Mouse (Mus musculus): ENCODE results near the gene Gm5800. TPM values are rescaled to one million over a fixed set of nuclear protein-coding genes. Genes with fewer than 3 reads are reported as not detected.
A peak's percentile ranks its signal among the peaks of the same experiment; 100 is the strongest.
"Not testable (repeated sequence)": the region's sequence is repeated elsewhere in the genome, so short reads cannot be mapped to it uniquely, and the experiment has no call there.

Gene Gm5800
- not detected in 2 replicates for polyA plus RNA-seq (2014; fragmentation: Nextera tagmentation; extraction: Ambion mirVana)

DNA sequence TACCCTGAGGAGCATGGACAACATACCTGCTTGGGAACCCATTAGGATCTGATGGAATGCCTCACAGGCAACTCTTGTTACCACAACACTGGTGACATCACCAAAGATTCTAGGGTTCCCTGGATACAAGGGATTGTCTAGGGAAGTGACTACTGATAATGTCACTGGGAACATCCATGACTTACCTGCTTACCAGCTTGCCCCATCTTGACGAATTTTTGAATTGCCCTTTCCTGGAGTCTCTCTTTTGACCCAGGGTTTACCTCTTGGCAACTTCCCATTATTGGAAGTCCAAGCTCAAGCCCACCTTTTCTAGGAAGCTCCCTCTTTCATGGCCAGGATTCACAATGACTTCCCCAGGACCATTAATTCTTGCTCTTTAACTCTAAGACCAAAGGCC lies at the start of gene Gm5800:
TSS of gene Gm5800 (minus strand) at position 101 of the 400 bp plus-strand sequence.
- H3K9me3 ChIP-seq (ENCODE audit: control insufficient read depth, low read length), result no peaks in the 10 kb centered on the region
- no peak for ATAC-seq (ENCODE audit: insufficient number of reproducible peaks, insufficient read depth, low FRiP score, low read depth)
- no peak within 1 kb of the TSS for H3K27ac ChIP-seq (replicated peaks in 1 of 2; ENCODE audit: control insufficient read depth in 1 of 2, insufficient read depth in 1 of 2, low read depth in 2 of 2, low read length in 2 of 2)
- WGBS, result 29% methylated on average over 1 of the region's 1 CpGs
- no peak within 1 kb of the TSS for H3K4me2 ChIP-seq (ENCODE audit: low read length)
- no peaks in the 10 kb centered on the region for H3K4me1 ChIP-seq (ENCODE audit: control insufficient read depth in 2 of 2, insufficient read depth in 2 of 2, low read length in 2 of 2)
- no peaks in the 10 kb centered on the region for H3K27me3 ChIP-seq (ENCODE audit: control insufficient read depth, insufficient read depth, low read length)
- H3K4me3 ChIP-seq (ENCODE audit: control insufficient read depth in 1 of 2, insufficient read depth in 1 of 2, low read depth in 1 of 2, low read length in 2 of 2), result no peak within 1 kb of the TSS
- H3K9ac ChIP-seq (ENCODE audit: low read length), result no peak within 1 kb of the TSS
- no peaks in the 10 kb centered on the region for H3K36me3 ChIP-seq (ENCODE audit: control insufficient read depth, insufficient read depth, low read length)

- H3K9ac ChIP-seq (ENCODE audit: low read length), result no peak overlapping the region
- no peaks in the 10 kb centered on the region for H3K36me3 ChIP-seq (ENCODE audit: control insufficient read depth, insufficient read depth, low read length)
- whole genome bisulfite sequencing, result 63% methylated on average over 2 of the region's 2 CpGs
- H3K9me3 ChIP-seq (ENCODE audit: control insufficient read depth, low read length), result no peaks in the 10 kb centered on the region
- H3K4me2 ChIP-seq (ENCODE audit: low read length), result no peak overlapping the region
- H3K27ac ChIP-seq (replicated peaks in 1 of 2; ENCODE audit: control insufficient read depth in 1 of 2, insufficient read depth in 1 of 2, low read depth in 2 of 2, low read length in 2 of 2), result no peak overlapping the region
- no peak for ATAC-seq (ENCODE audit: insufficient number of reproducible peaks, insufficient read depth, low FRiP score, low read depth)
- no peaks in the 10 kb centered on the region for H3K4me1 ChIP-seq (ENCODE audit: control insufficient read depth in 2 of 2, insufficient read depth in 2 of 2, low read length in 2 of 2)
- no peaks in the 10 kb centered on the region for H3K27me3 ChIP-seq (ENCODE audit: control insufficient read depth, insufficient read depth, low read length)
- no peak overlapping the region for H3K4me3 ChIP-seq (ENCODE audit: control insufficient read depth in 1 of 2, insufficient read depth in 1 of 2, low read depth in 1 of 2, low read length in 2 of 2)
Measured at GRCm38 (mm10) chr14:51755944-51756343, 39.0 kb upstream of the Gm5800 start.

- no peak for ATAC-seq (ENCODE audit: insufficient number of reproducible peaks, insufficient read depth, low FRiP score, low read depth)
- no peaks in the 10 kb centered on the region for H3K9me3 ChIP-seq (ENCODE audit: control insufficient read depth, low read length)
- H3K27me3 ChIP-seq (ENCODE audit: control insufficient read depth, insufficient read depth, low read length), result peaks cover 42% of the 10 kb centered on the region
- H3K27ac ChIP-seq (replicated peaks in 1 of 2; ENCODE audit: control insufficient read depth in 1 of 2, insufficient read depth in 1 of 2, low read depth in 2 of 2, low read length in 2 of 2), result no peak overlapping the region
- peaks cover 6 to 10% of the 10 kb centered on the region in 2 experiments; a peak in 2 of 4 replicates for H3K4me1 ChIP-seq (ENCODE audit: control insufficient read depth in 2 of 2, insufficient read depth in 2 of 2, low read length in 2 of 2)
- H3K9ac ChIP-seq (ENCODE audit: low read length), result peak overlapping the region; percentile 58
- under 1% methylated on average over 42 of the region's 42 CpGs for WGBS
- no peaks in the 10 kb centered on the region for H3K36me3 ChIP-seq (ENCODE audit: control insufficient read depth, insufficient read depth, low read length)
- H3K4me3 ChIP-seq (ENCODE audit: control insufficient read depth in 1 of 2, insufficient read depth in 1 of 2, low read depth in 1 of 2, low read length in 2 of 2), result peak overlapping the region; percentile 41 to 46
- peak overlapping the region; percentile 90 for H3K4me2 ChIP-seq (ENCODE audit: low read length)
Measured at GRCm38 (mm10) chr14:51740347-51741170, 23.6 kb upstream of the Gm5800 start.

- Histone ChIP-seq H3K9ac (ENCODE audit: low read length) (no peak overlapping the region), H3K36me3 (ENCODE audit: control insufficient read depth, insufficient read depth, low read length) (no peaks in the 10 kb centered on the region), H3K27me3 (ENCODE audit: control insufficient read depth, insufficient read depth, low read length) (peaks cover 42% of the 10 kb centered on the region), H3K27ac (replicated peaks in 1 of 2; ENCODE audit: control insufficient read depth in 1 of 2, insufficient read depth in 1 of 2, low read depth in 2 of 2, low read length in 2 of 2) (no peak overlapping the region), H3K9me3 (ENCODE audit: control insufficient read depth, low read length) (no peaks in the 10 kb centered on the region), H3K4me1 (ENCODE audit: control insufficient read depth in 2 of 2, insufficient read depth in 2 of 2, low read length in 2 of 2) (peaks cover 6 to 10% of the 10 kb centered on the region in 2 experiments; a peak in 2 of 4 replicates), H3K4me3 (ENCODE audit: control insufficient read depth in 1 of 2, insufficient read depth in 1 of 2, low read depth in 1 of 2, low read length in 2 of 2) (peak overlapping the region; percentile 17 to 19; a peak in 3 of 4 replicates), H3K4me2 (ENCODE audit: low read length) (peak overlapping the region; percentile 90)
- no peak for ATAC-seq (ENCODE audit: insufficient number of reproducible peaks, insufficient read depth, low FRiP score, low read depth)
- 2% methylated on average over 24 of the region's 24 CpGs for WGBS
Measured at GRCm38 (mm10) chr14:51739150-51739993, 22.4 kb upstream of the Gm5800 start.

- Histone ChIP-seq H3K9ac (ENCODE audit: low read length) (no peak overlapping the region), H3K27ac (replicated peaks in 1 of 2; ENCODE audit: control insufficient read depth in 1 of 2, insufficient read depth in 1 of 2, low read depth in 2 of 2, low read length in 2 of 2) (no peak overlapping the region), H3K9me3 (ENCODE audit: control insufficient read depth, low read length) (no peaks in the 10 kb centered on the region), H3K4me1 (ENCODE audit: control insufficient read depth in 2 of 2, insufficient read depth in 2 of 2, low read length in 2 of 2) (peaks cover 6 to 10% of the 10 kb centered on the region in 2 experiments; a peak in 2 of 4 replicates), H3K4me2 (ENCODE audit: low read length) (peak overlapping the region; percentile 90), H3K36me3 (ENCODE audit: control insufficient read depth, insufficient read depth, low read length) (no peaks in the 10 kb centered on the region), H3K27me3 (ENCODE audit: control insufficient read depth, insufficient read depth, low read length) (peaks cover 42% of the 10 kb centered on the region), H3K4me3 (ENCODE audit: control insufficient read depth in 1 of 2, insufficient read depth in 1 of 2, low read depth in 1 of 2, low read length in 2 of 2) (peak overlapping the region; percentile 17 to 19)
- WGBS, result 4% methylated on average over 29 of the region's 29 CpGs
- ATAC-seq (ENCODE audit: insufficient number of reproducible peaks, insufficient read depth, low FRiP score, low read depth), result no peak
Measured at GRCm38 (mm10) chr14:51738411-51739149, 21.6 kb upstream of the Gm5800 start.

DNA sequence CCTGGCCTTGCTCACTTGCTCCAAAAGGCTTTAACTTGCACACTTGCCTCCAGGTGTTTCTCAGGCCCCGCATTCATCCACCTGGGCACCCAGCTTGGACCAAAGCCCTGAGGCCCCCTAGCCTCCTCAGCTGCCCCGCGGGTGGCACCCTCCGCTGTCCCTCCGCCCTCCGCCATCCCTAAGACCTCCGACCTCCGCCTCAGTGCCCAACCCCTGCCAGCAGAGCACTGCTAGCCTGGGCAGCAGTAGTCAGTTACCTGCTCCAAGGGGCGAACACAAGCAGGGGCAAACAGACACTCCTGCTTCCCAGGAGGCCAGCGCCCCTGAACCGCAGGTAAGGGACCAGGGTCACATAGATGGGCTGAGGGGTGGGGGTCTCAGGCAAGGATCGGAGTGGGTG lies 21.0 kb upstream of the Gm5800 start:
- peaks cover 42% of the 10 kb centered on the region for H3K27me3 ChIP-seq (ENCODE audit: control insufficient read depth, insufficient read depth, low read length)
- H3K27ac ChIP-seq (replicated peaks in 1 of 2; ENCODE audit: control insufficient read depth in 1 of 2, insufficient read depth in 1 of 2, low read depth in 2 of 2, low read length in 2 of 2), result no peak overlapping the region
- WGBS, result 13% methylated on average over 12 of the region's 12 CpGs
- no peak overlapping the region for H3K9ac ChIP-seq (ENCODE audit: low read length)
- peaks cover 6 to 10% of the 10 kb centered on the region in 2 experiments; a peak in 2 of 4 replicates for H3K4me1 ChIP-seq (ENCODE audit: control insufficient read depth in 2 of 2, insufficient read depth in 2 of 2, low read length in 2 of 2)
- H3K4me3 ChIP-seq (ENCODE audit: control insufficient read depth in 1 of 2, insufficient read depth in 1 of 2, low read depth in 1 of 2, low read length in 2 of 2), result no peak overlapping the region
- no peaks in the 10 kb centered on the region for H3K9me3 ChIP-seq (ENCODE audit: control insufficient read depth, low read length)
- no peak for ATAC-seq (ENCODE audit: insufficient number of reproducible peaks, insufficient read depth, low FRiP score, low read depth)
- no peaks in the 10 kb centered on the region for H3K36me3 ChIP-seq (ENCODE audit: control insufficient read depth, insufficient read depth, low read length)
- H3K4me2 ChIP-seq (ENCODE audit: low read length), result no peak overlapping the region

DNA sequence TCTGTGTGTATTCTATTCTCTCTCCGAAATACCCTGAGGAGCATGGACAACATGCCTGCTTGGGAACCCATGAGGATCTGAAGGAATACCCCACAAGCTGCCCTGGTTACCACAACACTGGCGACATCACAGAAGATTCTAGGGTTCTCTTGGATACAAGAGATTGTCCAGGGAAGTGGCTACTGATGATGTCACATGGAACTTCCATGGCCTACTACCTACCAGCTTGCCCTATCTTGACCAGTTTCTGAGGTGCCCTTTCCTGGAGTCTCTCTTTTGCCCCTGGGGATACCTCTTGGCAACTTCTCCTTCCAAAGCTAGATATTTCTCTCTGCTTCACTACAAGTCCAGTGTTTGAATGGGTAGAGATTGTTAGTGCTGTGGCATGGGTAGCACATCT lies 21.6 kb downstream of the Gm5800 start, which contains the start of gene Gm17079:
TSS of gene Gm17079 (minus strand) at position 101 of the 400 bp plus-strand sequence.
- not testable (repeated sequence) for H3K27me3 ChIP-seq (ENCODE audit: control insufficient read depth, insufficient read depth, low read length); H3K9ac ChIP-seq (ENCODE audit: low read length); H3K4me1 ChIP-seq (ENCODE audit: control insufficient read depth in 2 of 2, insufficient read depth in 2 of 2, low read length in 2 of 2); H3K36me3 ChIP-seq (ENCODE audit: control insufficient read depth, insufficient read depth, low read length); H3K27ac ChIP-seq (replicated peaks in 1 of 2; ENCODE audit: control insufficient read depth in 1 of 2, insufficient read depth in 1 of 2, low read depth in 2 of 2, low read length in 2 of 2); H3K9me3 ChIP-seq (ENCODE audit: control insufficient read depth, low read length); H3K4me2 ChIP-seq (ENCODE audit: low read length); H3K4me3 ChIP-seq (ENCODE audit: control insufficient read depth in 1 of 2, insufficient read depth in 1 of 2, low read depth in 1 of 2, low read length in 2 of 2); ATAC-seq (ENCODE audit: insufficient number of reproducible peaks, insufficient read depth, low FRiP score, low read depth)
- WGBS, result 62% methylated on average over 1 of the region's 2 CpGs

All from heart, embryonic 14.5 days (tissue).